Mouse (Mus musculus) gastrocnemius, adult 2 months (tissue): ENCODE results near the gene Pdia4. TPM values are rescaled to one million over a fixed set of nuclear protein-coding genes. Genes with fewer than 3 reads are reported as not detected.

Source experiments
- DNase-seq: peaks from one replicate; pipeline ENCODE4 v3.0.0; 2022
- H3K27ac ChIP-seq: fragments of 200-600 bp; 2 replicates; pipeline ENCODE4 v1.8.1; 2022; ENCODE audit warnings: mild to moderate bottlenecking
- H3K4me3 ChIP-seq: fragments of 200-600 bp; 2 replicates; pipeline ENCODE4 v1.8.1; 2022; ENCODE audit warnings: mild to moderate bottlenecking, moderate library complexity
- CTCF ChIP-seq: fragments of 200-600 bp; IDR thresholded peaks from 2 replicates; pipeline ENCODE4 v1.8.1; 2022; ENCODE audit warnings: antibody characterized with exemption, mild to moderate bottlenecking, moderate library complexity
- intact Hi-C: fragments of 180-260 bp; cut with DNase I; formaldehyde crosslinking; loops from one replicate; pipeline ENCODE4 v1.15.1; 2025
- total RNA-seq, 2 experiments: library from RNA; stranded (reverse); gene quantifications; 2 replicates each; pipeline ENCODE4 v1.2.3; 2021

The Pdia4 gene
- total RNA-seq, 2 experiments from 2014 or later: 11.2 to 18.9 TPM

GRCm38 (mm10) chr6:47828950-47829349 is 15.7 kb upstream of the Pdia4 start:
- no peak overlapping the region for H3K4me3 ChIP-seq
- intact Hi-C loops: no loop called here
- H3K27ac ChIP-seq: no peak overlapping the region
- peak; percentile 55 for TF ChIP-seq CTCF
- no peak for DNase-seq

- H3K4me3 ChIP-seq: no peak overlapping the region
- TF ChIP-seq CTCF: no peak
- intact Hi-C loops: no loop called here
- DNase-seq: no peak
- H3K27ac ChIP-seq: no peak overlapping the region
Observed at GRCm38 (mm10) chr6:47827462-47827861, 14.2 kb upstream of the Pdia4 start.

GRCm38 (mm10) chr6:47824241-47824640 is 11.0 kb upstream of the Pdia4 start:
- no peak for DNase-seq
- Histone ChIP-seq H3K4me3 (no peak overlapping the region), H3K27ac (no peak overlapping the region)
- no peak for TF ChIP-seq CTCF
- intact Hi-C loops: no loop called here

- TF ChIP-seq CTCF: no peak
- intact Hi-C loops: no loop called here
- no peak overlapping the region for H3K27ac ChIP-seq
- H3K4me3 ChIP-seq: no peak overlapping the region
- no peak for DNase-seq
Observed at GRCm38 (mm10) chr6:47821776-47822175, 8.5 kb upstream of the Pdia4 start.

- no peak for TF ChIP-seq CTCF
- DNase-seq: no peak
- intact Hi-C loops: no loop called here
- H3K4me3 ChIP-seq: no peak overlapping the region
- no peak overlapping the region for H3K27ac ChIP-seq
Observed at GRCm38 (mm10) chr6:47821236-47821635, 8.0 kb upstream of the Pdia4 start.

- no peak for DNase-seq
- no peak for TF ChIP-seq CTCF
- Histone ChIP-seq H3K4me3 (no peak overlapping the region), H3K27ac (no peak overlapping the region)
- intact Hi-C loops: no loop called here
Observed at GRCm38 (mm10) chr6:47819626-47820325, 6.5 kb upstream of the Pdia4 start.

- TF ChIP-seq CTCF: no peak
- Histone ChIP-seq H3K4me3 (no peak overlapping the region), H3K27ac (no peak overlapping the region)
- intact Hi-C loops: no loop called here
- DNase-seq: no peak
Observed at GRCm38 (mm10) chr6:47818721-47819120, 5.5 kb upstream of the Pdia4 start.

- H3K4me3 ChIP-seq: no peak overlapping the region
- DNase-seq: no peak
- H3K27ac ChIP-seq: no peak overlapping the region
- intact Hi-C loops: no loop called here
- no peak for TF ChIP-seq CTCF
Observed at GRCm38 (mm10) chr6:47816151-47816550, 2.9 kb upstream of the Pdia4 start.

GRCm38 (mm10) chr6:47812271-47812915 is 837 bp downstream of the Pdia4 start:
- Histone ChIP-seq H3K4me3 (peak overlapping the region; percentile 73), H3K27ac (peak overlapping the region; percentile 87)
- TF ChIP-seq CTCF: no peak
- intact Hi-C loops: loop anchor here (2.0 kb wide), 1 partner anchor 18 kb away; the partner anchor contains the start of gene Zfp786
- no peak for DNase-seq

GRCm38 (mm10) chr6:47811324-47811723 is 1.9 kb downstream of the Pdia4 start:
- intact Hi-C loops: no loop called here
- no peak for TF ChIP-seq CTCF
- H3K27ac ChIP-seq: no peak overlapping the region
- no peak for DNase-seq
- H3K4me3 ChIP-seq: peak overlapping the region; percentile 73; the same call in 1 of the 2 replicates

GRCm38 (mm10) chr6:47810181-47810580 is 3.0 kb downstream of the Pdia4 start:
- no peak for DNase-seq
- H3K4me3 ChIP-seq: no peak overlapping the region
- no peak overlapping the region for H3K27ac ChIP-seq
- no peak for TF ChIP-seq CTCF
- intact Hi-C loops: no loop called here

- Histone ChIP-seq H3K27ac (no peak overlapping the region), H3K4me3 (no peak overlapping the region)
- no peak for TF ChIP-seq CTCF
- DNase-seq: no peak
- intact Hi-C loops: no loop called here
Observed at GRCm38 (mm10) chr6:47809053-47809452, 4.2 kb downstream of the Pdia4 start.

GRCm38 (mm10) chr6:47808545-47808944 is 4.7 kb downstream of the Pdia4 start:
- TF ChIP-seq CTCF: no peak

GRCm38 (mm10) chr6:47807419-47807818 is 5.8 kb downstream of the Pdia4 start:
- H3K27ac ChIP-seq: no peak overlapping the region
- no peak for TF ChIP-seq CTCF
- DNase-seq: no peak
- intact Hi-C loops: no loop called here
- no peak overlapping the region for H3K4me3 ChIP-seq

More at GRCm38 (mm10) chr6:47808545-47808944, 4.7 kb downstream of the Pdia4 start:
- intact Hi-C loops: no loop called here
- no peak overlapping the region for H3K27ac ChIP-seq
- H3K4me3 ChIP-seq: no peak overlapping the region
- no peak for DNase-seq
